Mouse (Mus musculus): Measurements from ENCODE around the gene Mrps34. TPM values are rescaled to one million over a fixed set of nuclear protein-coding genes. Genes with fewer than 3 reads are reported as not detected.

The Mrps34 gene
- polyA plus RNA-seq, 1 experiment from 2014 or later = 110 TPM

- Histone ChIP-seq H3K4me3 (ENCODE audit: low read depth, low read length) (no peak overlapping the region), H3K9me3 (ENCODE audit: control insufficient read depth, low read length) (no peaks in the 10 kb centered on the region), H3K27ac (ENCODE audit: low read depth) (no peak overlapping the region), H3K9ac (ENCODE audit: low read length) (no peak overlapping the region), H3K36me3 (ENCODE audit: control insufficient read depth, insufficient read depth, low read length) (peaks cover 39% of the 10 kb centered on the region), H3K4me1 (replicated peaks; ENCODE audit: control insufficient read depth, insufficient read depth, low read length) (no peaks in the 10 kb centered on the region), H3K4me2 (ENCODE audit: low read length) (no peak overlapping the region), H3K27me3 (replicated peaks; ENCODE audit: control insufficient read depth, insufficient read depth, low read length) (0 out of 2 replicates have a peak, but pooled peaks cover under 1% of the 10 kb centered on the region)
- no peak for DNase-seq (ENCODE audit: low spot score)
- no peak for ATAC-seq (replicated peaks; ENCODE audit: low FRiP score, low TSS enrichment, low read depth)
- 87% methylated on average over 13 of the region's 13 CpGs for WGBS
These were observed 38.3 kb upstream of the Mrps34 start for GRCm38 (mm10) chr17:24856589-24856988.

GRCm38 (mm10) chr17:24857831-24858470, 37.0 kb upstream of the Mrps34 start:
- no peak overlapping the region for H3K27ac ChIP-seq (ENCODE audit: low read depth)
- H3K9ac ChIP-seq (ENCODE audit: low read length) = no peak overlapping the region
- H3K4me2 ChIP-seq (ENCODE audit: low read length) = no peak overlapping the region
- H3K4me3 ChIP-seq (ENCODE audit: low read depth, low read length) = no peak overlapping the region
- no peaks in the 10 kb centered on the region for H3K27me3 ChIP-seq (replicated peaks; ENCODE audit: control insufficient read depth, insufficient read depth, low read length)
- DNase-seq (ENCODE audit: low spot score) = no peak
- H3K4me1 ChIP-seq (replicated peaks; ENCODE audit: control insufficient read depth, insufficient read depth, low read length) = no peaks in the 10 kb centered on the region
- 86% methylated on average over 8 of the region's 8 CpGs for WGBS
- no peak for ATAC-seq (replicated peaks; ENCODE audit: low FRiP score, low TSS enrichment, low read depth)
- peaks cover 51% of the 10 kb centered on the region for H3K36me3 ChIP-seq (ENCODE audit: control insufficient read depth, insufficient read depth, low read length)
- H3K9me3 ChIP-seq (ENCODE audit: control insufficient read depth, low read length) = no peaks in the 10 kb centered on the region

- H3K27ac ChIP-seq (ENCODE audit: low read depth) = no peak overlapping the region
- H3K4me3 ChIP-seq (ENCODE audit: low read depth, low read length) = no peak overlapping the region
- 92% methylated on average over 6 of the region's 6 CpGs for WGBS
- no peak overlapping the region for H3K4me2 ChIP-seq (ENCODE audit: low read length)
- no peaks in the 10 kb centered on the region for H3K4me1 ChIP-seq (replicated peaks; ENCODE audit: control insufficient read depth, insufficient read depth, low read length)
- peaks cover 47% of the 10 kb centered on the region for H3K36me3 ChIP-seq (ENCODE audit: control insufficient read depth, insufficient read depth, low read length)
- no peak overlapping the region for H3K9ac ChIP-seq (ENCODE audit: low read length)
- ATAC-seq (replicated peaks; ENCODE audit: low FRiP score, low TSS enrichment, low read depth) (no peak), DNase-seq (ENCODE audit: low spot score) (no peak)
- H3K9me3 ChIP-seq (ENCODE audit: control insufficient read depth, low read length) = no peaks in the 10 kb centered on the region
- H3K27me3 ChIP-seq (replicated peaks; ENCODE audit: control insufficient read depth, insufficient read depth, low read length) = no peaks in the 10 kb centered on the region
These were observed 35.9 kb upstream of the Mrps34 start for GRCm38 (mm10) chr17:24858967-24859366.

GRCm38 (mm10) chr17:24860076-24860475, 34.8 kb upstream of the Mrps34 start:
- Histone ChIP-seq H3K27ac (ENCODE audit: low read depth) (no peak overlapping the region), H3K4me1 (replicated peaks; ENCODE audit: control insufficient read depth, insufficient read depth, low read length) (no peaks in the 10 kb centered on the region), H3K4me3 (ENCODE audit: low read depth, low read length) (no peak overlapping the region), H3K27me3 (replicated peaks; ENCODE audit: control insufficient read depth, insufficient read depth, low read length) (no peaks in the 10 kb centered on the region), H3K9ac (ENCODE audit: low read length) (no peak overlapping the region), H3K36me3 (ENCODE audit: control insufficient read depth, insufficient read depth, low read length) (peaks cover 41% of the 10 kb centered on the region), H3K4me2 (ENCODE audit: low read length) (no peak overlapping the region), H3K9me3 (ENCODE audit: control insufficient read depth, low read length) (no peaks in the 10 kb centered on the region)
- WGBS = 93% methylated on average over 8 of the region's 8 CpGs
- DNase-seq (ENCODE audit: low spot score) = no peak
- no peak for ATAC-seq (replicated peaks; ENCODE audit: low FRiP score, low TSS enrichment, low read depth)

GRCm38 (mm10) chr17:24861785-24862184, 33.1 kb upstream of the Mrps34 start:
- ATAC-seq (replicated peaks; ENCODE audit: low FRiP score, low TSS enrichment, low read depth) (no peak), DNase-seq (ENCODE audit: low spot score) (no peak)
- Histone ChIP-seq H3K36me3 (ENCODE audit: control insufficient read depth, insufficient read depth, low read length) (peaks cover 35% of the 10 kb centered on the region), H3K27ac (ENCODE audit: low read depth) (no peak overlapping the region), H3K9me3 (ENCODE audit: control insufficient read depth, low read length) (no peaks in the 10 kb centered on the region), H3K9ac (ENCODE audit: low read length) (no peak overlapping the region), H3K4me2 (ENCODE audit: low read length) (no peak overlapping the region), H3K27me3 (replicated peaks; ENCODE audit: control insufficient read depth, insufficient read depth, low read length) (no peaks in the 10 kb centered on the region), H3K4me1 (replicated peaks; ENCODE audit: control insufficient read depth, insufficient read depth, low read length) (no peaks in the 10 kb centered on the region), H3K4me3 (ENCODE audit: low read depth, low read length) (no peak overlapping the region)
- 97% methylated on average over 3 of the region's 3 CpGs for WGBS

GRCm38 (mm10) chr17:24865776-24866175, 29.1 kb upstream of the Mrps34 start, which contains the start of gene Igfals:
Igfals (plus strand) TSS chr17:24865997.
- Histone ChIP-seq H3K27ac (ENCODE audit: low read depth) (no peak within 1 kb of the TSS), H3K4me3 (ENCODE audit: low read depth, low read length) (no peak within 1 kb of the TSS), H3K4me2 (ENCODE audit: low read length) (no peak within 1 kb of the TSS), H3K9me3 (ENCODE audit: control insufficient read depth, low read length) (no peaks in the 10 kb centered on the region), H3K9ac (ENCODE audit: low read length) (no peak within 1 kb of the TSS), H3K4me1 (replicated peaks; ENCODE audit: control insufficient read depth, insufficient read depth, low read length) (no peaks in the 10 kb centered on the region), H3K27me3 (replicated peaks; ENCODE audit: control insufficient read depth, insufficient read depth, low read length) (no peaks in the 10 kb centered on the region), H3K36me3 (ENCODE audit: control insufficient read depth, insufficient read depth, low read length) (peaks cover 28% of the 10 kb centered on the region)
- WGBS = 91% methylated on average over 8 of the region's 8 CpGs
- DNase-seq (ENCODE audit: low spot score) (no peak), ATAC-seq (replicated peaks; ENCODE audit: low FRiP score, low TSS enrichment, low read depth) (no peak)

GRCm38 (mm10) chr17:24867914-24868313, 27.0 kb upstream of the Mrps34 start:
- WGBS = 92% methylated on average over 10 of the region's 10 CpGs
- H3K36me3 ChIP-seq (ENCODE audit: control insufficient read depth, insufficient read depth, low read length) = peaks cover 8% of the 10 kb centered on the region; the same call in 1 of the 2 replicates
- no peak overlapping the region for H3K4me2 ChIP-seq (ENCODE audit: low read length)
- no peak overlapping the region for H3K4me3 ChIP-seq (ENCODE audit: low read depth, low read length)
- no peaks in the 10 kb centered on the region for H3K9me3 ChIP-seq (ENCODE audit: control insufficient read depth, low read length)
- no peak for DNase-seq (ENCODE audit: low spot score)
- no peak for ATAC-seq (replicated peaks; ENCODE audit: low FRiP score, low TSS enrichment, low read depth)
- H3K9ac ChIP-seq (ENCODE audit: low read length) = no peak overlapping the region
- H3K4me1 ChIP-seq (replicated peaks; ENCODE audit: control insufficient read depth, insufficient read depth, low read length) = no peaks in the 10 kb centered on the region
- no peak overlapping the region for H3K27ac ChIP-seq (ENCODE audit: low read depth)
- no peaks in the 10 kb centered on the region for H3K27me3 ChIP-seq (replicated peaks; ENCODE audit: control insufficient read depth, insufficient read depth, low read length)

GRCm38 (mm10) chr17:24873695-24874404, 21.1 kb upstream of the Mrps34 start:
- WGBS = 46% methylated on average over 4 of the region's 4 CpGs
- H3K4me3 ChIP-seq (ENCODE audit: low read depth, low read length) = no peak overlapping the region
- no peak overlapping the region for H3K9ac ChIP-seq (ENCODE audit: low read length)
- ATAC-seq (replicated peaks; ENCODE audit: low FRiP score, low TSS enrichment, low read depth) (no peak), DNase-seq (ENCODE audit: low spot score) (no peak)
- H3K36me3 ChIP-seq (ENCODE audit: control insufficient read depth, insufficient read depth, low read length) = no peaks in the 10 kb centered on the region
- no peaks in the 10 kb centered on the region for H3K9me3 ChIP-seq (ENCODE audit: control insufficient read depth, low read length)
- H3K4me2 ChIP-seq (ENCODE audit: low read length) = no peak overlapping the region
- H3K27me3 ChIP-seq (replicated peaks; ENCODE audit: control insufficient read depth, insufficient read depth, low read length) = no peaks in the 10 kb centered on the region
- no peak overlapping the region for H3K27ac ChIP-seq (ENCODE audit: low read depth)
- H3K4me1 ChIP-seq (replicated peaks; ENCODE audit: control insufficient read depth, insufficient read depth, low read length) = 0 out of 2 replicates have a peak, but pooled peaks cover 5% of the 10 kb centered on the region

GRCm38 (mm10) chr17:24874405-24874745, 20.5 kb upstream of the Mrps34 start:
- Histone ChIP-seq H3K4me2 (ENCODE audit: low read length) (no peak overlapping the region), H3K9ac (ENCODE audit: low read length) (no peak overlapping the region), H3K4me1 (replicated peaks; ENCODE audit: control insufficient read depth, insufficient read depth, low read length) (0 out of 2 replicates have a peak, but pooled peaks cover 5% of the 10 kb centered on the region), H3K4me3 (ENCODE audit: low read depth, low read length) (no peak overlapping the region), H3K27me3 (replicated peaks; ENCODE audit: control insufficient read depth, insufficient read depth, low read length) (no peaks in the 10 kb centered on the region), H3K36me3 (ENCODE audit: control insufficient read depth, insufficient read depth, low read length) (no peaks in the 10 kb centered on the region), H3K27ac (ENCODE audit: low read depth) (no peak overlapping the region), H3K9me3 (ENCODE audit: control insufficient read depth, low read length) (no peaks in the 10 kb centered on the region)
- 62% methylated on average over 1 of the region's 1 CpGs for WGBS
- ATAC-seq (replicated peaks; ENCODE audit: low FRiP score, low TSS enrichment, low read depth) (no peak), DNase-seq (ENCODE audit: low spot score) (no peak)

All from intestine, embryonic 14.5 days (tissue).